Mouse (Mus musculus) E14TG2a.4 (cell line): Measurements from ENCODE around the gene Wnt1.

Experiments used
- CTCF ChIP-seq: conservative IDR thresholded peaks from 2 replicates; pipeline ENCODE4 v1.5.1; 2014; ENCODE audit warnings: low read length
- POU5F1 ChIP-seq: IDR thresholded peaks from 2 replicates; pipeline ENCODE4 v1.6.1; 2014; ENCODE audit warnings: low read length, borderline replicate concordance

- TF ChIP-seq CTCF (no peak; the same call in 1 of the 2 replicates), POU5F1 (no peak)
These were observed 1.7 kb upstream of the Wnt1 start for GRCm38 (mm10) chr15:98787930-98788329.
